Mouse (Mus musculus) left cerebral cortex, postnatal 14 days (tissue): ENCODE measurements around the gene Cacybp. TPM values are rescaled to one million over a fixed set of nuclear protein-coding genes. Genes with fewer than 3 reads are reported as not detected.

Experiments
- total RNA-seq, 2 experiments: library from RNA; stranded (reverse); gene quantifications; 2 replicates each; pipeline ENCODE4 v1.2.3; 2021

Gene Cacybp
- total RNA-seq, 2 experiments from 2014 or later: 85.4 to 97.1 TPM

Other genes starting within 250 kb of the Cacybp start
- gene 4930523C07Rik, start 168.5 kb downstream of the Cacybp start, total RNA-seq: 1 to 10 TPM; 4.4 to 6.2 TPM
- gene Tnn, start 59.3 kb downstream of the Cacybp start, total RNA-seq: under 1 TPM; 0.32 to 0.33 TPM
- 10 to 100 TPM; 57.8 to 58.5 TPM for gene Mrps14, start 17.7 kb downstream of the Cacybp start, total RNA-seq